Mouse (Mus musculus) liver, embryonic 14.5 days (tissue): ENCODE measurements at regions not wholly inside any gene's neighbourhood (a gene's known extent, or its start where the extent isn't known, plus 50 kb on each side); places are given as distances from the start of the nearest gene placed in this dataset.

ENCODE experiments used
- CTCF ChIP-seq: IDR thresholded peaks from 2 replicates; pipeline ENCODE4 v1.5.1; 2016; ENCODE audit warnings: antibody characterized with exemption, low read depth, control low read depth
- EP300 ChIP-seq: IDR thresholded peaks from 2 replicates; pipeline ENCODE4 v1.6.1; 2016; ENCODE audit warnings: antibody characterized with exemption, low read depth

GRCm38 (mm10) chr14:99785106-99785505 lies 486.6 kb downstream of the Klf5 start:
- TF ChIP-seq CTCF (no peak), EP300 (no peak)
